Mouse (Mus musculus): Measurements from ENCODE around the gene Aoc1. TPM values are rescaled to one million over a fixed set of nuclear protein-coding genes. Genes with fewer than 3 reads are reported as not detected.

Aoc1 gene
- polyA plus RNA-seq, 1 experiment, result 0.04 TPM

DNA sequence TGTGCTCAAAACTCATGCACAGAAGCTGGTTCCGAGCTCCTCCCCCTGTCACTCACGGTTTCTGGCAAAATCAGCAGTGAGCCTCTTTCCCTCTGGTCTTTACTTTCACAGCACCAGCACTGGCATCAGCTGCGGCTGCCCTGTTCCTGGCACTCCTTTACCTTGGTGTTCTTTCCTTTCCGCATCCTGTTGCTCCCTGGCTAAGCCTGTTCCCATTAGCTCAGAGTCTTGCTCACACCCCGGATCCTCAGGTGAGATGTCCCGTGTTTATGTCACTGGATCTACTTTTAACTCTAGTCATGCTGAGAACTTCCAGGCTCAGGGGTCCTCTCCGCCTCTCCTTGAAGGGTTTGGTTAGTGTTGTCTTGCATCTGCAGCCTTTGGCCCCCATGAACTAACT lies 35.2 kb upstream of the Aoc1 start:
- no peak overlapping the region for H3K27ac ChIP-seq (ENCODE audit: insufficient read depth, low read length)
- peaks cover 2% of the 10 kb centered on the region; the same call in 1 of the 2 replicates for H3K4me1 ChIP-seq (ENCODE audit: control insufficient read depth, insufficient read depth, low read length)
- H3K4me3 ChIP-seq (ENCODE audit: insufficient read depth, low read length), result no peak overlapping the region
- no peak for TF ChIP-seq CTCF (IDR thresholded peaks at IDR 0.05; ENCODE audit: extremely low read depth, insufficient read depth, low read length)

DNA sequence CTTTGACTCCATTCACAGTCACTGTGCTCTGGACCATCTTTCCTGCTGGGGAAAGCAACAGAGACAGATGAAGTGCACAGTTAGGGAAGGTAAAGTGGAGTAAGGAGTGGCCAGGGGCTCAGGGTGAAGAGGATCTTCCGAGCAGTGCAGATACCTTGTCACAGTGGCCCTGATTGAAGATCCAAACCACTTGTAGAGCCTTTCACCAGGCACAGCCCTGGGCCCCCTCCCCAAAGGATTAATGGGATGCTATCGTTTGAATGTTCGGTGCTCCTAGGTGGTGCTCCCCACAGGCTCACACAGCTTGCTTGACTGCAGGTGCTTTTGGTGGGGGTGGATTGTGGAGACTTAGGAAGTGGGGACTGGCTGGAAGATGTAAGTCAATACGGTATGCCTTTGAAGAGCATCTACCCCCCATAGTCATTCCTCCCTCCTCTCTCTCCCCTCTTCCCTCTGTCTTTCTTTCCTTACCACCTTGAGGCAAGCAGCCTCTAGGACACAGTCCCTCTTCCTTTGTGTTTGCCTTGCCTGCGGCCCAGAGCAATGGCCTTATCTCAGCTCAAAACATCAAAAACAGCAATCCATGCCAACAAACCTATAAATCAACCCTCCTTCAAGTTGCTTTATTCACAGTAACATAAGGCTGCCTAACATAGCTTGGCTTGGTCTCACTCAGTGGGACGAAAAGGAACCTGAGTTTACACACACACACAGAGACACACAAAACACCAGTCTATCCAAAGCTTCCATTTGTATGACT lies 34.2 kb upstream of the Aoc1 start:
- H3K27ac ChIP-seq (ENCODE audit: insufficient read depth, low read length), result no peak overlapping the region
- H3K4me1 ChIP-seq (ENCODE audit: control insufficient read depth, insufficient read depth, low read length), result peaks cover 2% of the 10 kb centered on the region; the same call in 1 of the 2 replicates
- no peak overlapping the region for H3K4me3 ChIP-seq (ENCODE audit: insufficient read depth, low read length)
- no peak for TF ChIP-seq POLR2A (IDR thresholded peaks at IDR 0.05; ENCODE audit: extremely low read depth, insufficient read depth, low read length)
- TF ChIP-seq CTCF (IDR thresholded peaks at IDR 0.05; ENCODE audit: extremely low read depth, insufficient read depth, low read length), result no peak

DNA sequence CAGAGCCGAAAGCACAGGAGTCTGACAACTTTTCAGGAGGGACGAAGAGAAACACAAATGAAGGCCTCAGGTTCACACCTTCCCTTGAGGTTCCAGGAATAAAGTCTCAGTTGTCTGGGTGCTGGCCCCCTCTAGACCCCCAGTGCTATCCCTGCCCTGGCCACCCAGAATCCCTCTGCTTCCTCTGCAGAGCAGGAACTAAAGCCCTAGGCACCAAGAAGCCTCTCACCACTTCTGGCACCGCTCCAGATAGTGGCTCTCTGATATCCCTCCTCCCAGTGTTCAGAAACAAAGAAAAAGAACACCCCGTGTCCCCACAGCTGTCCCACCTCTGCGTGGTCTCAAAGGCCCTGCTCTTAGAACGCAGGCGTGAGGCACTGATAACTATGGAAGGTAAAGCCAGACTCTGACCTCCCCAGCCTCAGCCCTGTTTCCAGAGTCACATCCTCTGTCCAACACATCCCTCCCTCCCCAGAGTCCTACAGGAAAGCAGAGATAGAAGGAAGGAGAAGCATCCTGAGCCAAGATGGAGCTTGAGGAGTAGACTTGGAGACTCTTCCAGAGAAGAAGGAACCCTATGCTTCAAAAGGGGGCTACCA lies 32.2 kb upstream of the Aoc1 start, which contains the start of gene Tmem176a:
Gene Tmem176a (plus strand): TSS at position 549 of the 599 bp plus-strand sequence.
- Histone ChIP-seq H3K4me3 (ENCODE audit: insufficient read depth, low read length) (peak within 1 kb of the TSS; percentile 33), H3K27ac (ENCODE audit: insufficient read depth, low read length) (peak within 1 kb of the TSS; percentile 1; the same call in 1 of the 2 replicates), H3K4me1 (ENCODE audit: control insufficient read depth, insufficient read depth, low read length) (peaks cover 2% of the 10 kb centered on the region; the same call in 1 of the 2 replicates)
- TF ChIP-seq CTCF (IDR thresholded peaks at IDR 0.05; ENCODE audit: extremely low read depth, insufficient read depth, low read length) (no peak), POLR2A (IDR thresholded peaks at IDR 0.05; ENCODE audit: extremely low read depth, insufficient read depth, low read length) (no peak)

DNA sequence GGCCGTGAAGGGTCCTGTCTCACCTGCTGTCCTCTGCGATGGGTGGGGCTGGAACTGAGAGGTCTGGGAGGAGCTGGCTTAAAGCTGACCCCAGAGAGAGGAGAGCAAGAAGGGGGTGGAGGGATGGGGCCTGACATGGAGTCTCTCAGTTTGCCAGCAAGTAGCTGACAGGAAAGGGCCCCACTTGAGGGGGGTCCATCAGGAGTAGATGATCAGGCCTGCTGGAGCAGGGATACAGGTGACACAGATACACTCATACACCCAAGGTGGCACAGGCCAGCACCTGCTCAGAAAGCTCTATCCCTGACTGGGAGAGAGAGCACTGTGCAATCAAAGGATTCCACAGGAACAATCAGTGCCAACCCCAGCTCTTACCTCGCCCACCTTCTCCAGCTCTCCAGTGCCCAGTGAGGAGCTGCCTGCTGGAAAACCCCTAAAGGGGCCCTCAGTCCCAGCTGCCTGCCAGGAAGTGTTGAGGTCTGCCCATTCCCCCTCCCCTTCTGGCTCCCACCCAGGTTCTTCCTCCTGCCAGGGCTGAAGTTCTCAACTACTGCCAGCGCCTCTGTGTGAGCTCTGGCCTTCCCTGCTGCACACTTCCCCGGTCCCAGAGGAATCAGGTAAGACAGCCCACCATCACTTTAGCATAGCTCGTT lies 31.6 kb upstream of the Aoc1 start, which contains the start of gene Tmem176b:
Gene Tmem176b (minus strand): TSS at position 524 of the 653 bp plus-strand sequence.
- peaks cover 2% of the 10 kb centered on the region; the same call in 1 of the 2 replicates for H3K4me1 ChIP-seq (ENCODE audit: control insufficient read depth, insufficient read depth, low read length)
- TF ChIP-seq CTCF (IDR thresholded peaks at IDR 0.05; ENCODE audit: extremely low read depth, insufficient read depth, low read length) (no peak), POLR2A (IDR thresholded peaks at IDR 0.05; ENCODE audit: extremely low read depth, insufficient read depth, low read length) (0 out of 2 replicates have a peak, but pooled peaks have one; percentile 8)
- peak within 1 kb of the TSS; percentile 33 for H3K4me3 ChIP-seq (ENCODE audit: insufficient read depth, low read length)
- peak within 1 kb of the TSS; percentile 1; the same call in 1 of the 2 replicates for H3K27ac ChIP-seq (ENCODE audit: insufficient read depth, low read length)

DNA sequence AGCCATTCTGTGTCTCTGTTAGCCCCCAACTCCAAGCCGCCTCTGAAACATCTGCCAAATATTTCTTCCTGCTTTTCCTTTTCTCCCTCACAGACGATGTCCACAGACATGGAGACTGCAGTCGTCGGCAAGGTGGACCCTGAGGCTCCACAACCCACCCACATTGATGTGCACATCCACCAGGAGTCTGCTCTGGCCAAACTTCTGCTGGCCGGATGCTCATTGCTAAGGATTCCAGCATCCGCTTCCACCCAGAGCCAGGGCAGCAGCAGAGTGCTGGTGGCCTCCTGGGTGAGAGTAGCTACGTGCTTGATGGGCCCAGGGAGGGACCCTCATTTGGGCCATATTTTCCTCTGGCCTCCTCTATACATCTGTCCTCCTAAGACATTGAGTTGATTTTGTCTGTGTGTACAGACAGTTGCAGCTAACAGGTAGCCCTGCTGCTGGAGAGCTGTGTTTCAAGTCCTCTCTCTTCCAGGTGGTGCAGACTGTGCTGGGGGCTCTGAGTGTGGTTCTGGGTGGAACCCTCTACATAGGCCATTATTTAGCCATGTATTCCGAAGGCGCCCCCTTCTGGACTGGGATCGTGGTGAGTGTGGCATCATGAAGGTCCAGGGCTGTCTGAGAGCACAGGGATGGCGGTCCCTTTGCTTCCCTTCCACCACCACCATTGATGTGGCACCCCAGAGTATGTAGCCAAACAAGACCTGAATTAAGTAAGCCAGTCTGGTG lies 30.4 kb upstream of the Aoc1 start:
- TF ChIP-seq POLR2A (IDR thresholded peaks at IDR 0.05; ENCODE audit: extremely low read depth, insufficient read depth, low read length), result no peak
- no peak for TF ChIP-seq CTCF (IDR thresholded peaks at IDR 0.05; ENCODE audit: extremely low read depth, insufficient read depth, low read length)
- Histone ChIP-seq H3K27ac (ENCODE audit: insufficient read depth, low read length) (no peak overlapping the region), H3K4me1 (ENCODE audit: control insufficient read depth, insufficient read depth, low read length) (peaks cover 2% of the 10 kb centered on the region; the same call in 1 of the 2 replicates), H3K4me3 (ENCODE audit: insufficient read depth, low read length) (no peak overlapping the region; the same call in 1 of the 2 replicates)

DNA sequence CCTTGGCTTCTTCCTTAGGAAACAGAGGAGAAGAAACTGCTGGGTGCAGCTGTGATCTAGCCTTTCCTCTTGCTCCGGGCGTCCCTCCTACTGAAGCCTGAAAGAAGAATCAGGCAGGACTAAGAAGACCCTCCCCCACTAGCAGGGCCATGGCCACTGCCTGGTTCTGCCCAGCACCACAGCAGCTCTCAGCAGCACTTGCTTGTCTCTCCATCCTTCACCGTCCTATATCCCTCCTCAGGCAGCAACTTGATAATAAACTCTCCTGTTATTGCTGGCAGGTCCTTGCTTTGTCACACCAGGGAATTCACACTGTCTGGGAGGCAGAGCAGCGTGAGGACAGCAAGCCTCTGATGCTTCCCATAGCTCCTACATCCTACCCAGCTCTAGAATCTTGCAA lies 27.6 kb upstream of the Aoc1 start:
- H3K4me1 ChIP-seq (ENCODE audit: control insufficient read depth, insufficient read depth, low read length), result peaks cover 2% of the 10 kb centered on the region; the same call in 1 of the 2 replicates
- no peak overlapping the region for H3K27ac ChIP-seq (ENCODE audit: insufficient read depth, low read length)
- TF ChIP-seq POLR2A (IDR thresholded peaks at IDR 0.05; ENCODE audit: extremely low read depth, insufficient read depth, low read length) (no peak), CTCF (IDR thresholded peaks at IDR 0.05; ENCODE audit: extremely low read depth, insufficient read depth, low read length) (no peak)
- no peak overlapping the region for H3K4me3 ChIP-seq (ENCODE audit: insufficient read depth, low read length)

DNA sequence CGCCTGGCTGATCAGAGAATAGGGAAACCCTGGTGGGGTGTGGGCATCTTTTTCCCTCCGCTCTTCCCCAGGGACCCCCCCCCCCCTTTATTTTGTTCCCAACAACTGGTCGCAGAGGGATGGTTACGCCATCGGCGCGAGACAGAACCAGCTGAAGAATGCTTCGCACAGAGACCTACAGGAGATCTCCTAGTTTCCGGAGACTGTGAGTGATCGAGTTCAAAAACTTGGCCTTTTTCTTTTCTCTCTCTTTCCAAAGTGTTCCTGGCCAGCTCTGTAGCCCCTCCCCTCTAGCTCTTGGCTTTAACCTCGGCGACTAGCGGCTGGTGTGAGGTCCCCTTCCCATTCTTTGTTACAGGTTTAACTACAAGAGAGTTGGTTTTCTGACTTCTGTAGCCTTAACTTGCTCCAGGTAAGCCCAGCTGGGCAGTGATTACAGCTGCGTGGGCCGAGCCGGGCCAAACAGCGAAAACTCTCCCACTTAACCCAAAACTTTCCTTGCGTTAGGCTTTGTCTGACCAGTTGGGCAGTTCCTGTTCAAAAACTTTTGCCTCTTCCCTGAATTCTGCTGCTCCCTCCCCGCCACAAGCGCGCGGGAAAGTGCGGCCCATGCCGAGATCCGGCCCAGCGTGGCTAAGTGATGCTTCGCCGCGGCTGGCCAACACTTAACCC lies 20.7 kb upstream of the Aoc1 start:
- Histone ChIP-seq H3K4me1 (ENCODE audit: control insufficient read depth, insufficient read depth, low read length) (no peaks in the 10 kb centered on the region), H3K27ac (ENCODE audit: insufficient read depth, low read length) (no peak overlapping the region), H3K4me3 (ENCODE audit: insufficient read depth, low read length) (no peak overlapping the region)
- no peak for TF ChIP-seq POLR2A (IDR thresholded peaks at IDR 0.05; ENCODE audit: extremely low read depth, insufficient read depth, low read length)
- TF ChIP-seq CTCF (IDR thresholded peaks at IDR 0.05; ENCODE audit: extremely low read depth, insufficient read depth, low read length), result no peak

DNA sequence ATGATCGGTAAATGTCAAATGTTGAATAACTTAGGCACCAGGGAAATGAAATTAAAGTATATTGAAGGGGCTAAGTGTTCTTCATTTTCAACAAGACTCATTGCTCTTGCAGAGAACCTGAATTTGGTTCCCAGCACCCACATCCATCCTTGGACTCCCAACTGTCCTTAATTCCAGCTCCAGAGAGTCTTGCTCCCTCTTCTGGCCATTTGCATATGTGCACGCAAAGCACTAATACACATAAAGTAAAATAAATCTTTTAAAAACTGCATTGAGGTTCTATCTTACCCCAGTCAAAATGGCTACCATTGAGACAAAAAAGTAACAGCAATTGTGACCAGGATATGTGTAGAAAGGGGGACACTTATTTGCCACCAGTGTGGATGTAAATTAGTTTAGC lies 18.5 kb upstream of the Aoc1 start:
- Histone ChIP-seq H3K4me1 (ENCODE audit: control insufficient read depth, insufficient read depth, low read length) (no peaks in the 10 kb centered on the region), H3K4me3 (ENCODE audit: insufficient read depth, low read length) (no peak overlapping the region), H3K27ac (ENCODE audit: insufficient read depth, low read length) (no peak overlapping the region)
- no peak for TF ChIP-seq CTCF (IDR thresholded peaks at IDR 0.05; ENCODE audit: extremely low read depth, insufficient read depth, low read length)
- TF ChIP-seq POLR2A (IDR thresholded peaks at IDR 0.05; ENCODE audit: extremely low read depth, insufficient read depth, low read length), result no peak

All from cortical plate, adult 2 months (tissue).